8 mouse cellular contexts compared by ENCODE assay signal in the genomic region with DNA sequence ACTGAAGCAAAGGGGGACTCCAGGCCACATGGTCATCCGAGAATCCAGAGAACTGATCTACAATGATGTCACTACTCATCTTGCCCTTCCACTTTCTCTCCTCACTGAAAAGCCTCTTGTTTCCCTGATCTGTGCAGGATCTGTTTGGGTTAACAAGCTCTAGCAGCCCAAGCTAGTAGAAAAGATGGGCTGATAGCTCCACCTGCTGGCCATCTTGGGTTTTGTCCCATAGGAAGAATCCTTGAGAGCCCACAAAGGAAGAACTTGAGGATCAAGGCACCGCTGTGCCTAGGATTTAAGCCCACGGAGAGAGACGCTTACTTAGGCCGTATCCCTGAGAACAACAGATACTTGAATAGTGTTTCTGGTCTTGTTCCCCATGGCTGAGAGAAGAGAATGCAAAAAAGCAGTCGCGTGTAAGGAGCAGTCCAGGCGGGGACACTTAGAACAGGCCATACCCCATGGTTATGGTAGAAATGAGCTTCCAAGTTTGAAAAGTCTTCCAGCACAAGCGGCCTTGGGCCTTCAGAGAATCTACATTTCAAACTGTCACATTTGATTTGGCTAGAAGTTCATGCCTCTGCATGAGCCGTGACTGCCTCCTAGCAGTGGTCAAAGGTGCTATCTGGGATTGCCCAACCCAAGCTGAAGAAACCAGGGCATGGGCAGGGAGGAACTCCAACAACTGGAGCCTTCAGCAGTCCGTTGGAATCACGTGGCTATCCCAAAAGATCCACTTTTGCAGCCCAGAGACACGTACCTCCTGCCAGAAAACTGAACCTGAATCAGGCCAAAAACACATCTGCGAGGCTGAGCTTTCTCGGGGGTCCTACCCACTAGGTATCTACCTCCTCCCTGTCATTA. TPM values are rescaled to one million over a fixed set of nuclear protein-coding genes. Genes with fewer than 3 reads are reported as not detected.
DNase-seq lines count a peak whose midpoint lies in the region; ATAC-seq and TF ChIP-seq lines count a peak whose summit lies in the region.

No protein-coding gene starts in this region.

- peak; percentile 33 for ATAC-seq in activated CD4-positive, CD25-positive, alpha-beta regulatory T cell, adult 4 months
- ATAC-seq in common myeloid progenitor, adult 5-6 weeks (replicated peaks; ENCODE audit: low read depth, poor library complexity, severe bottlenecking) = peak; percentile 57

- peaks cover 35% of the 10 kb centered on the region for H3K27me3 ChIP-seq in megakaryocyte, embryonic 14.5 days (replicated peaks)

- TF ChIP-seq CTCF in gastrocnemius, adult 2 months (IDR thresholded peaks at IDR 0.05) = peak; percentile 91

- H3K4me1 ChIP-seq in megakaryocyte, embryonic 14.5 days = peaks cover 56% of the 10 kb centered on the region

- intact Hi-C loops in gastrocnemius, adult 2 months (cut with DNase I) = loop anchor here (1.0 to 10.0 kb wide), 4 partner anchors 104 to 231 kb away; a partner anchor contains a TSS

- peak overlapping the region; percentile 89 for H3K4me3 ChIP-seq in gastrocnemius, adult 2 months
- H3K4me3 ChIP-seq in megakaryocyte, embryonic 14.5 days (replicated peaks) = peak overlapping the region; percentile 93

- H3K36me3 ChIP-seq in megakaryocyte, embryonic 14.5 days (replicated peaks; ENCODE audit: low read length) = peaks cover 33% of the 10 kb centered on the region

- peak overlapping the region; percentile 99 for H3K27ac ChIP-seq in gastrocnemius, adult 2 months

- DNase-seq in gastrocnemius, adult 2 months = peak; percentile 88
- DNase-seq in hindlimb bud, embryonic 11.5 days (ENCODE audit: extremely low spot score, low read depth, low spot score) = peak; percentile 99
- peak; percentile 76 to 91 for DNase-seq in left cerebral cortex, adult 8-10 months (ENCODE audit: low spot score in 2 of 2)
- peak; percentile 94 for DNase-seq in right cerebral cortex, postnatal 10 days (ENCODE audit: low spot score in 2 of 2)
- DNase-seq in urinary bladder, postnatal 4 days (ENCODE audit: low spot score in 2 of 2) = peak; percentile 77 to 88

- H3K9me3 ChIP-seq in megakaryocyte, embryonic 14.5 days = no peaks in the 10 kb centered on the region

RNA-seq across cellular contexts. Expression of a gene that starts 0.6 kb away (rescaled TPM):
- polyA plus RNA-seq in activated CD4-positive, CD25-positive, alpha-beta regulatory T cell, adult 4 months (2017; shearing (Covaris generic)) = 1 to 10 TPM; 5.6 to 8.6 TPM
- total RNA-seq in common myeloid progenitor, adult 5-6 weeks (2017) = 11.9 and 12.3 TPM in 2 replicates
- 10 to 100 TPM; 12.9 to 17.9 TPM for total RNA-seq in gastrocnemius, adult 2 months (2021)
- total RNA-seq in left cerebral cortex, adult 8-10 months (2022) = 10 to 100 TPM; 17.6 to 21.2 (median 19.5) TPM
- 1.4 and 4.3 TPM in 2 replicates for polyA plus RNA-seq in megakaryocyte, embryonic 14.5 days (2012; ENCODE audit: insufficient read depth, low replicate concordance)

RNA-seq across cellular contexts. Expression of a gene that starts 9.6 kb away (rescaled TPM):
- polyA plus RNA-seq in activated CD4-positive, CD25-positive, alpha-beta regulatory T cell, adult 4 months (2017; shearing (Covaris generic)) = not detected
- total RNA-seq in common myeloid progenitor, adult 5-6 weeks (2017) = not detected in 2 replicates
- under 1 TPM in 1 of 2 experiments, not detected in 1; 0.38 TPM for total RNA-seq in gastrocnemius, adult 2 months (2021)
- 10 to 100 TPM; 56.8 to 64.3 (median 60.9) TPM for total RNA-seq in left cerebral cortex, adult 8-10 months (2022)
- 0.27 and 0.88 TPM in 2 replicates for polyA plus RNA-seq in megakaryocyte, embryonic 14.5 days (2012; ENCODE audit: insufficient read depth, low replicate concordance)

RNA-seq across cellular contexts. Expression of a gene that starts 20.0 kb away (rescaled TPM):
- 100 to 1,000 TPM; 109 to 129 TPM for polyA plus RNA-seq in activated CD4-positive, CD25-positive, alpha-beta regulatory T cell, adult 4 months (2017; shearing (Covaris generic))
- 124 and 128 TPM in 2 replicates for total RNA-seq in common myeloid progenitor, adult 5-6 weeks (2017)
- 10 to 100 TPM; 54.8 to 59.3 TPM for total RNA-seq in gastrocnemius, adult 2 months (2021)
- total RNA-seq in left cerebral cortex, adult 8-10 months (2022) = 10 to 100 TPM; 63.3 to 69.9 (median 64.2) TPM
- 18.8 and 58.8 TPM in 2 replicates for polyA plus RNA-seq in megakaryocyte, embryonic 14.5 days (2012; ENCODE audit: insufficient read depth, low replicate concordance)

RNA-seq across cellular contexts. Expression of a gene that starts 20.2 kb away (rescaled TPM):
- polyA plus RNA-seq in activated CD4-positive, CD25-positive, alpha-beta regulatory T cell, adult 4 months (2017; shearing (Covaris generic)) = 1 to 10 TPM; 1.2 to 1.6 TPM
- 2.6 and 10.3 TPM in 2 replicates for total RNA-seq in common myeloid progenitor, adult 5-6 weeks (2017)
- total RNA-seq in gastrocnemius, adult 2 months (2021) = 1 to 10 TPM; 1.3 TPM
- total RNA-seq in left cerebral cortex, adult 8-10 months (2022) = 10 to 100 TPM; 10.2 to 19.4 (median 12.9) TPM
- 4.3 and 6.3 TPM in 2 replicates for polyA plus RNA-seq in megakaryocyte, embryonic 14.5 days (2012; ENCODE audit: insufficient read depth, low replicate concordance)

Comparison
In these comparisons a context has a peak if more than half of its experiments do, and no peak if none do; other contexts are left out.
1. Peak in every context shown above with its lines: DNase-seq, ATAC-seq, H3K4me3 ChIP-seq and H3K27ac ChIP-seq.
2. RNA of a gene that starts 9.6 kb away (total RNA-seq): 56.8 to 64.3 TPM in left cerebral cortex, adult 8-10 months; 0.38 TPM in gastrocnemius, adult 2 months and not detected in common myeloid progenitor, adult 5-6 weeks; every median in the first group is over 10 times any median in the second.